Mouse (Mus musculus): ENCODE data around the gene Atp8b3. TPM values are rescaled to one million over a fixed set of nuclear protein-coding genes. Genes with fewer than 3 reads are reported as not detected.

Atp8b3 gene
- total and polyA plus RNA-seq, 3 experiments, result 0.39 TPM; not detected in 2

DNA sequence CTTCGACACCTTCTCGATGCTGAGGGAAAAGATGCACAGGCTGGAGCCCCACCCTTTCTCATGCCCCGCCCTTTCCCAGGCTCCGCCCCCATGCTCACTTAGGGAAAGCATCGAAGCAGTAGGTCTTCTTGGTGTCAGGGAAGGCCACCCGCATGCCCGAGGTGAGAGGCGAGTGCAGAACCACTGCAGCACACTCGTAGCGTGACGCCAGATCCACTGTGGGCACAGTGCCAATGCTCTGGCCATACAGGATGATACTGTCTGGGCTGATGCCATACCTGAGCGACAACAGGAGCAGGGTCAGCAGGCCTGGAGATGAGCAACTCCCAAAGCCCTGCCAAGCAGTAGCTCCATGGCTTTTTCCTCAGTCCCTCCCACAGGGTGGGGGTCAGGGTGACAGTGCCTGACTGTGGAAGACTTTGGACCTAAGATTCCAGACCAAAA is 45.1 kb upstream of the Atp8b3 start:
- Histone ChIP-seq H3K4me3 (no peak overlapping the region), H3K27me3 (ENCODE audit: control insufficient read depth, insufficient read depth, low read length) (no peaks in the 10 kb centered on the region), H3K4me1 (ENCODE audit: control insufficient read depth, insufficient read depth, low read length) (peaks cover 23% of the 10 kb centered on the region), H3K79me2 (replicated peaks; ENCODE audit: control insufficient read depth, insufficient read depth, low read length) (peaks cover 5% of the 10 kb centered on the region; the same call in 1 of the 2 replicates), H3K36me3 (ENCODE audit: control insufficient read depth, insufficient read depth, low read length) (no peaks in the 10 kb centered on the region), H3K27ac (peak overlapping the region; percentile 84), H3K9ac (ENCODE audit: low read depth, low read length) (no peak overlapping the region)
- DNase-seq, result peak; percentile 38 to 42
- WGBS, result 31% methylated on average over 12 of the region's 12 CpGs
- intact Hi-C loops (cut with DNase I), result no loop called here
- no peak for TF ChIP-seq POLR2A (IDR thresholded peaks at IDR 0.05; ENCODE audit: insufficient read depth, low read depth, low read length)
- no peak for TF ChIP-seq CTCF (IDR thresholded peaks at IDR 0.05)
- no peak for TF ChIP-seq EP300 (IDR thresholded peaks at IDR 0.05; ENCODE audit: insufficient read depth, low read depth, low read length)

DNA sequence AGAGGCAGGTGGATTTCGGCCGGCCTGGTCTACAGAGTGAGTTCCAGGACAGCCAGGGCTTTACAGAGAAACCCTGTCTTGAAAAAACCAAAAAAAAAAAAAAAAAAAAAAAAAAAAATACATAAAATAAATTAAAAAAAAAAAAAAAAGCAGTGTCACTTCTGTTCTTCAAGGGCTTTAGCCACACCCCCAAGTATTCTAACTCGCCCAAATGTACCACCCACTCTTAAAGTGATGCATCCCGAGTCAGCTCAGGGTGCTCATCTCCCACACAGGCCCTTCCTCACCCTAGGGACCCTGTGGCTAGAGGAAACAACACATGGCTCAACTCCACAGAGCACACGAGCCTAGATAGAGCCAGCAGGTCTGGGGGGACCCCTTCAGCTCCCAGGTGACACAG is 44.1 kb upstream of the Atp8b3 start:
- Histone ChIP-seq H3K4me1 (ENCODE audit: control insufficient read depth, insufficient read depth, low read length) (peaks cover 17% of the 10 kb centered on the region), H3K4me3 (no peak overlapping the region), H3K79me2 (replicated peaks; ENCODE audit: control insufficient read depth, insufficient read depth, low read length) (peaks cover 4% of the 10 kb centered on the region; the same call in 1 of the 2 replicates), H3K9ac (ENCODE audit: low read depth, low read length) (no peak overlapping the region), H3K36me3 (ENCODE audit: control insufficient read depth, insufficient read depth, low read length) (no peaks in the 10 kb centered on the region), H3K27ac (no peak overlapping the region), H3K27me3 (ENCODE audit: control insufficient read depth, insufficient read depth, low read length) (no peaks in the 10 kb centered on the region)
- TF ChIP-seq EP300 (IDR thresholded peaks at IDR 0.05; ENCODE audit: insufficient read depth, low read depth, low read length) (no peak), POLR2A (IDR thresholded peaks at IDR 0.05; ENCODE audit: insufficient read depth, low read depth, low read length) (no peak), CTCF (IDR thresholded peaks at IDR 0.05) (no peak)
- 71% methylated on average over 5 of the region's 5 CpGs for WGBS
- intact Hi-C loops (cut with DNase I), result no loop called here
- no peak for DNase-seq

- no peaks in the 10 kb centered on the region for H3K36me3 ChIP-seq (ENCODE audit: control insufficient read depth, insufficient read depth, low read length)
- H3K4me3 ChIP-seq, result peak overlapping the region; percentile 84; the same call in 1 of the 2 replicates
- intact Hi-C loops (cut with DNase I), result loop anchor here (2.0 kb wide), 2 partner anchors 24 to 80 kb away; partner anchors contain the start of genes Adat3 and Scamp4
- H3K27me3 ChIP-seq (ENCODE audit: control insufficient read depth, insufficient read depth, low read length), result no peaks in the 10 kb centered on the region
- H3K9ac ChIP-seq (ENCODE audit: low read depth, low read length), result no peak overlapping the region; the same call in 1 of the 2 replicates
- peaks cover 7% of the 10 kb centered on the region for H3K4me1 ChIP-seq (ENCODE audit: control insufficient read depth, insufficient read depth, low read length)
- peaks cover 2% of the 10 kb centered on the region; the same call in 1 of the 2 replicates for H3K79me2 ChIP-seq (replicated peaks; ENCODE audit: control insufficient read depth, insufficient read depth, low read length)
- DNase-seq, result peak in 1 of 2 experiments; percentile 65
- peak overlapping the region; percentile 89 for H3K27ac ChIP-seq
- TF ChIP-seq CTCF (IDR thresholded peaks at IDR 0.05) (peak; percentile 51), EP300 (IDR thresholded peaks at IDR 0.05; ENCODE audit: insufficient read depth, low read depth, low read length) (no peak), POLR2A (IDR thresholded peaks at IDR 0.05; ENCODE audit: insufficient read depth, low read depth, low read length) (no peak)
- WGBS, result 12% methylated on average over 8 of the region's 8 CpGs
Observed at GRCm38 (mm10) chr10:80578911-80579310, 40.0 kb upstream of the Atp8b3 start.

GRCm38 (mm10) chr10:80578131-80578750 is 39.3 kb upstream of the Atp8b3 start:
- Histone ChIP-seq H3K36me3 (ENCODE audit: control insufficient read depth, insufficient read depth, low read length) (no peaks in the 10 kb centered on the region), H3K79me2 (replicated peaks; ENCODE audit: control insufficient read depth, insufficient read depth, low read length) (peaks cover 2% of the 10 kb centered on the region; the same call in 1 of the 2 replicates), H3K9ac (ENCODE audit: low read depth, low read length) (peak overlapping the region; percentile 36), H3K27me3 (ENCODE audit: control insufficient read depth, insufficient read depth, low read length) (no peaks in the 10 kb centered on the region), H3K4me1 (ENCODE audit: control insufficient read depth, insufficient read depth, low read length) (peaks cover 6% of the 10 kb centered on the region), H3K4me3 (peak overlapping the region; percentile 84), H3K27ac (peak overlapping the region; percentile 89)
- TF ChIP-seq EP300 (IDR thresholded peaks at IDR 0.05; ENCODE audit: insufficient read depth, low read depth, low read length) (peak; percentile 36; the same call in 1 of the 2 replicates), POLR2A (IDR thresholded peaks at IDR 0.05; ENCODE audit: insufficient read depth, low read depth, low read length) (peak; percentile 62), CTCF (IDR thresholded peaks at IDR 0.05) (peak; percentile 88)
- intact Hi-C loops (cut with DNase I), result loop anchor here (2.0 kb wide), 2 partner anchors 25 to 81 kb away; partner anchors contain the start of genes Adat3 and Scamp4
- WGBS, result under 1% methylated on average over 29 of the region's 29 CpGs
- peak; percentile 87 to 89 for DNase-seq

DNA sequence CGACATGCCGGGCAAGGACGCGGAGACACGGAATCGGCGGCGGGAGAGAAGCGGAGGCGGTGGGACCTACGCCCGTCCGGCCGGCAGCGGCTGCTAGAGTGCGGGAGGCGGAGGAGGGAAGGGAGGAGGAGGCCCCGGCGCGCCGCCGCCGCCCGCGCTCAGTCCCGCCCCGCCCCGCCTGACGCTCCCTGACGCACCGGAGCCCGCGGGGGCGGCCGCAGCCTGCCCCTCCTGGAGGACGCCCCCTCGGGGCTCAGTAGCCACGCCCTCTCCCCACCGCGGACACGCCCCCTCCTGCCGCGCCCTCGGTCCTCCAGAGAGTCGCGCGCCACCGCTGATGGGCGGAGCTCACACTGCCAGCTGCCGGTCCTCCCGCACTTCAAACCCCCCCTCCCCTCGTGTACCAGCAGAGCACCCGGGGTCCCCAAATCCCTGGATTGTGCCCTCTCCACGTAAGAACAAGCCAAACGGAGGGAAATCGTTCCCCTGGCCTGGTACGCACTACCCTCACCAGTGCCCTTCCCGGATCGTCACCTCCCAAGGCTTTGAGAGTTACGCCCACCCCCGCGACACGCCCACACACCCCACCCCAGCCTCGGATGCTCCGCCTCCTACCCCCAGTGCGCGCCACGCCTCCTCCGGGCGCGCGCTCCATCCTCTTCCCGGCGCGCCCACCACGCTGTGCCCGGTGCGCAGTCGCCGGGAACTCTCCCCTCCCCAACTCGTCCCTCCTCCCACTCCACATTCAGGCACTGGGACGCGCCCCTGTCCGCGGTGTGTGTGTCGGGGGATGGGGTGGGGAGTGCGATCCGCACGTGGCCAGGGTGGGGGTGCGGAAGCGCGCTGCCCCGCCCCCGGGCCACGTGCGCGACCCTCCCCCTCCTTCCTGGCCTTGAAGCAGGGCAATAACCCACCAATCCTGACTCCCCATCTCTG is 38.5 kb upstream of the Atp8b3 start, which contains the start of gene Klf16:
Gene Klf16, minus strand, starts transcription at position 127 of the 936 bp plus-strand sequence.
- no peaks in the 10 kb centered on the region for H3K27me3 ChIP-seq (ENCODE audit: control insufficient read depth, insufficient read depth, low read length)
- peak; percentile 57; the same call in 1 of the 2 replicates for TF ChIP-seq EP300 (IDR thresholded peaks at IDR 0.05; ENCODE audit: insufficient read depth, low read depth, low read length)
- TF ChIP-seq POLR2A (IDR thresholded peaks at IDR 0.05; ENCODE audit: insufficient read depth, low read depth, low read length), result peak; percentile 89
- no peak for TF ChIP-seq CTCF (IDR thresholded peaks at IDR 0.05)
- peak; percentile 99 for DNase-seq
- intact Hi-C loops (cut with DNase I), result loop anchor here (2.0 kb wide), 3 partner anchors 25 to 81 kb away; partner anchors contain the start of genes Adat3, Csnk1g2 and Scamp4
- H3K79me2 ChIP-seq (replicated peaks; ENCODE audit: control insufficient read depth, insufficient read depth, low read length), result peaks cover 2% of the 10 kb centered on the region; the same call in 1 of the 2 replicates
- peak within 1 kb of the TSS; percentile 98 for H3K9ac ChIP-seq (ENCODE audit: low read depth, low read length)
- under 1% methylated on average over 87 of the region's 97 CpGs for WGBS
- peaks cover 6% of the 10 kb centered on the region for H3K4me1 ChIP-seq (ENCODE audit: control insufficient read depth, insufficient read depth, low read length)
- H3K4me3 ChIP-seq, result peak within 1 kb of the TSS; percentile 84
- peak within 1 kb of the TSS; percentile 89 for H3K27ac ChIP-seq
- no peaks in the 10 kb centered on the region for H3K36me3 ChIP-seq (ENCODE audit: control insufficient read depth, insufficient read depth, low read length)
